Mouse (Mus musculus) kidney, adult 2 months (tissue): ENCODE data around the gene Wdr45b. TPM values are rescaled to one million over a fixed set of nuclear protein-coding genes. Genes with fewer than 3 reads are reported as not detected.
"Not testable (repeated sequence)": the region's sequence is repeated elsewhere in the genome, so short reads cannot be mapped to it uniquely, and the experiment has no call there.

ENCODE experiments used
- DNase-seq: peaks from one replicate; pipeline ENCODE4 v3.0.0; 2021
- H3K27ac ChIP-seq: fragments of 200-500 bp; 2 replicates; pipeline ENCODE4 v1.5.1; 2012; ENCODE audit warnings: low read depth, low read length, control low read depth, inconsistent platforms; ENCODE audit not compliant: insufficient read depth
- H3K27me3 ChIP-seq: fragments of 200-500 bp; replicated peaks from 2 replicates; pipeline ENCODE4 v1.6.1; 2012; ENCODE audit warnings: mild to moderate bottlenecking, moderate library complexity, low read length, inconsistent platforms; ENCODE audit not compliant: control insufficient read depth, insufficient read depth
- H3K36me3 ChIP-seq: fragments of 200-500 bp; 2 replicates; pipeline ENCODE4 v1.6.1; 2012; ENCODE audit warnings: mild to moderate bottlenecking, moderate library complexity, low read length, inconsistent platforms; ENCODE audit not compliant: control insufficient read depth, insufficient read depth
- H3K4me1 ChIP-seq: fragments of 200-500 bp; 2 replicates; pipeline ENCODE4 v1.6.1; 2011; ENCODE audit warnings: low read length; ENCODE audit not compliant: control insufficient read depth, insufficient read depth
- H3K4me3 ChIP-seq: fragments of 200-500 bp; 2 replicates; pipeline ENCODE4 v1.5.1; 2011; ENCODE audit warnings: mild to moderate bottlenecking, low read depth, low read length, control low read depth; ENCODE audit not compliant: insufficient read depth
- CTCF ChIP-seq: fragments of 200-500 bp; conservative IDR thresholded peaks from 2 replicates; pipeline ENCODE4 v1.5.1; 2011; ENCODE audit warnings: low read depth, mild to moderate bottlenecking, control low read depth, low read length, moderate library complexity, mixed read lengths; ENCODE audit not compliant: insufficient read depth, insufficient read length
- POLR2A ChIP-seq: fragments of 200-500 bp; IDR thresholded peaks from one replicate; pipeline ENCODE4 v1.6.1; 2011; ENCODE audit warnings: low read depth, low read length, control low read depth
- WGBS: fragments of 180-500 bp; shearing (Covaris S2); methylation state at CpG from one replicate; pipeline ENCODE4 v1.1.7; 2018; 5-methylcytosine and 5-hydroxymethylcytosine counted together
- polyA plus RNA-seq: library from polyadenylated mRNA; depleted of rRNA; stranded (reverse); fragments of >200 nt; gene quantifications from 2 replicates; pipeline ENCODE4 v1.2.3, GENCODE M21; 2012

The Wdr45b gene
- polyA plus RNA-seq, 1 experiment = 54.5 TPM

- WGBS = 87% methylated on average over 2 of the region's 2 CpGs
- Histone ChIP-seq H3K4me1 (peaks cover 2% of the 10 kb centered on the region; the same call in 1 of the 2 replicates), H3K36me3 (no peaks in the 10 kb centered on the region), H3K4me3 (no peak overlapping the region), H3K27me3 (no peaks in the 10 kb centered on the region), H3K27ac (no peak overlapping the region)
- DNase-seq = no peak
- TF ChIP-seq POLR2A = no peak
- no peak for TF ChIP-seq CTCF
Measured at GRCm38 (mm10) chr11:121348166-121348565, 6.1 kb downstream of the Wdr45b start.

- Histone ChIP-seq H3K27me3 (no peaks in the 10 kb centered on the region), H3K4me3 (no peak overlapping the region), H3K36me3 (no peaks in the 10 kb centered on the region), H3K27ac (no peak overlapping the region), H3K4me1 (no peaks in the 10 kb centered on the region; the same call in 1 of the 2 replicates)
- DNase-seq = peak; percentile 6
- whole genome bisulfite sequencing = 68% methylated on average over 2 of the region's 2 CpGs
- TF ChIP-seq CTCF = no peak
- no peak for TF ChIP-seq POLR2A
Measured at GRCm38 (mm10) chr11:121347036-121347435, 7.2 kb downstream of the Wdr45b start.

- H3K4me3 ChIP-seq, H3K27ac ChIP-seq, H3K27me3 ChIP-seq, DNase-seq, H3K36me3 ChIP-seq, H3K4me1 ChIP-seq: not testable (repeated sequence)
- WGBS = 44% methylated on average over 1 of the region's 1 CpGs
Measured at GRCm38 (mm10) chr11:121342423-121342822, 11.8 kb downstream of the Wdr45b start.

GRCm38 (mm10) chr11:121340287-121340686, 14.0 kb downstream of the Wdr45b start:
- H3K27me3 ChIP-seq = no peaks in the 10 kb centered on the region
- H3K36me3 ChIP-seq = no peaks in the 10 kb centered on the region; the same call in 1 of the 2 replicates
- no peak for DNase-seq
- TF ChIP-seq POLR2A = no peak
- no peak for TF ChIP-seq CTCF
- H3K4me1 ChIP-seq = no peaks in the 10 kb centered on the region; the same call in 1 of the 2 replicates
- no peak overlapping the region for H3K4me3 ChIP-seq
- no peak overlapping the region for H3K27ac ChIP-seq
- 63% methylated on average over 1 of the region's 1 CpGs for WGBS

GRCm38 (mm10) chr11:121339647-121340046, 14.6 kb downstream of the Wdr45b start:
- no peak for DNase-seq
- no peak overlapping the region for H3K27ac ChIP-seq
- TF ChIP-seq CTCF (no peak), POLR2A (no peak)
- no peak overlapping the region for H3K4me3 ChIP-seq
- H3K27me3 ChIP-seq = no peaks in the 10 kb centered on the region
- 94% methylated on average over 1 of the region's 1 CpGs for WGBS
- no peaks in the 10 kb centered on the region; the same call in 1 of the 2 replicates for H3K4me1 ChIP-seq
- H3K36me3 ChIP-seq = no peaks in the 10 kb centered on the region; the same call in 1 of the 2 replicates

GRCm38 (mm10) chr11:121331641-121332040, 22.6 kb downstream of the Wdr45b start:
- H3K27ac ChIP-seq = no peak overlapping the region
- no peaks in the 10 kb centered on the region for H3K27me3 ChIP-seq
- TF ChIP-seq CTCF (no peak), POLR2A (no peak)
- peaks cover under 1% of the 10 kb centered on the region; the same call in 1 of the 2 replicates for H3K4me1 ChIP-seq
- WGBS = 68% methylated on average over 3 of the region's 3 CpGs
- H3K36me3 ChIP-seq = peaks cover 2% of the 10 kb centered on the region
- no peak for DNase-seq
- H3K4me3 ChIP-seq = no peak overlapping the region

- Histone ChIP-seq H3K27ac (no peak overlapping the region), H3K27me3 (no peaks in the 10 kb centered on the region), H3K4me3 (no peak overlapping the region), H3K4me1 (peaks cover 5% of the 10 kb centered on the region), H3K36me3 (peaks cover 2% of the 10 kb centered on the region)
- DNase-seq = no peak
- no peak for TF ChIP-seq CTCF
- no peak for TF ChIP-seq POLR2A
Measured at GRCm38 (mm10) chr11:121328619-121329018, 25.6 kb downstream of the Wdr45b start.

GRCm38 (mm10) chr11:121328206-121328605, 26.0 kb downstream of the Wdr45b start:
- 96% methylated on average over 9 of the region's 9 CpGs for WGBS
- DNase-seq = no peak
- TF ChIP-seq CTCF = no peak
- no peak for TF ChIP-seq POLR2A
- no peak overlapping the region for H3K27ac ChIP-seq
- no peak overlapping the region for H3K4me3 ChIP-seq
- H3K4me1 ChIP-seq = peaks cover 5% of the 10 kb centered on the region
- H3K36me3 ChIP-seq = peaks cover 2% of the 10 kb centered on the region
- H3K27me3 ChIP-seq = no peaks in the 10 kb centered on the region
